Mouse (Mus musculus) C2C12 (cell line): ENCODE measurements at regions not wholly inside any gene's neighbourhood (a gene's known extent, or its start where the extent isn't known, plus 50 kb on each side); places are given as distances from the start of the nearest gene placed in this dataset.

Source experiments
- CEBPB ChIP-seq: IDR thresholded peaks from one replicate; pipeline ENCODE4 v1.6.1; 2011; ENCODE audit warnings: low read depth, mild to moderate bottlenecking, control low read depth, moderate library complexity
- CTCF ChIP-seq: IDR thresholded peaks from one replicate; pipeline ENCODE4 v1.5.1; 2011; ENCODE audit not compliant: control insufficient read depth, insufficient read depth, insufficient read length
- FOSL1 ChIP-seq: IDR thresholded peaks from one replicate; pipeline ENCODE4 v1.8.0; 2011; ENCODE audit warnings: mild to moderate bottlenecking, low read length; ENCODE audit not compliant: poor library complexity, insufficient read depth, severe bottlenecking
- MAX ChIP-seq: IDR thresholded peaks from one replicate; pipeline ENCODE4 v1.6.1; 2011; ENCODE audit warnings: mild to moderate bottlenecking, control low read depth
- MYOD1 ChIP-seq: IDR thresholded peaks from one replicate; pipeline ENCODE4 v1.6.1; 2011; ENCODE audit warnings: low read depth; ENCODE audit not compliant: control insufficient read depth, insufficient read length
- MYOG ChIP-seq: IDR thresholded peaks from one replicate; pipeline ENCODE4 v1.6.1; 2011; ENCODE audit not compliant: control insufficient read depth, insufficient read length; ENCODE audit errors: extremely low read depth
- USF1 ChIP-seq: IDR thresholded peaks from one replicate; pipeline ENCODE4 v1.6.1; 2011; ENCODE audit warnings: low read depth, mild to moderate bottlenecking, control low read depth, moderate library complexity

DNA sequence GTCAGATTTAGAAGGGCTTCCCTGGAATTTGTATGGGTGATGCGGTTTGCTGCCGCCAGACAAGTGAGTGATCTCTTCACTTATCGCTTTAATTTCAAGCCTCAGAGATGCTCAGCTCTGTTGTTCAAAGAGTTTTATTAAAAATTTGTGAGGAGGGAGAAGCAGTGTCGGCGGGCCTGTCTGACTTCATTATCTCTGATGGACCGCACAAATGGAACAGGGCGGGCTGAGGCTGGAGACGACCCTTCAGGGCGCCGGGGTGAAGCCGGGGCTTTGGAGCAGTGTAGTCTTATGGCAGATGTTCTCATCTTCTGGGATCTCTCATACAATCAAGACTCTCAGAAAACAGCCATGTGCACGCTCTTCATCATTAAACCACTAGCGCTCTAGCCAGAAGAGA lies 115.2 kb downstream of the Dyrk2 start:
- no peak for TF ChIP-seq MYOD1
- TF ChIP-seq CTCF = no peak
- no peak for TF ChIP-seq FOSL1
- no peak for TF ChIP-seq MYOG
- TF ChIP-seq USF1 = no peak
- no peak for TF ChIP-seq MAX
- no peak for TF ChIP-seq CEBPB
